Comparison of ENCODE assay signal across 8 mouse cellular contexts in genomic region chr11:24081016-24081686, GRCm38 (mm10). TPM values are rescaled to one million over a fixed set of nuclear protein-coding genes. Genes with fewer than 3 reads are reported as not detected.
DNase-seq lines count a peak whose midpoint lies in the region; ATAC-seq and TF ChIP-seq lines count a peak whose summit lies in the region.

No protein-coding gene starts in this region.

- no peaks in the 10 kb centered on the region for H3K27me3 ChIP-seq in intestine, postnatal 0 days (replicated peaks; ENCODE audit: control insufficient read depth, insufficient read depth, low read length)
- peaks cover under 1% of the 10 kb centered on the region; the same call in 1 of the 2 replicates for H3K27me3 ChIP-seq in liver, embryonic 12.5 days (replicated peaks)
- H3K27me3 ChIP-seq in stomach, embryonic 14.5 days (ENCODE audit: control insufficient read depth, insufficient read depth, low read length): no peaks in the 10 kb centered on the region

- H3K9ac ChIP-seq in intestine, postnatal 0 days (ENCODE audit: low read depth, low read length): peak overlapping the region; percentile 53
- H3K9ac ChIP-seq in liver, embryonic 12.5 days: peak overlapping the region; percentile 87
- H3K9ac ChIP-seq in stomach, embryonic 14.5 days (replicated peaks; ENCODE audit: low read depth, low read length): peak overlapping the region; percentile 63

- peak; percentile 67 for ATAC-seq in intestine, postnatal 0 days
- ATAC-seq in liver, embryonic 12.5 days: peak; percentile 47
- ATAC-seq in monocyte, adult 5-6 weeks (replicated peaks; ENCODE audit: insufficient number of reproducible peaks, low FRiP score, low TSS enrichment, poor library complexity, severe bottlenecking): peak; percentile 1; the same call in 1 of the 2 replicates
- peak; percentile 25; the same call in 1 of the 2 replicates for ATAC-seq in stomach, embryonic 14.5 days (ENCODE audit: insufficient number of reproducible peaks, insufficient read depth, low FRiP score, low read depth)

- DNase-seq in cerebellum, postnatal 25 days: peak; percentile 58 to 70
- no peak for DNase-seq in cerebellum, adult 8-10 months
- DNase-seq in c-Kit-positive CD71-positive TER-119-positive erythroid progenitor cells, embryonic 14.5 days (ENCODE audit: low spot score): peak; percentile 72
- DNase-seq in gastrocnemius, postnatal 25 days: peak; percentile 8

- H3K4me1 ChIP-seq in intestine, postnatal 0 days (replicated peaks; ENCODE audit: control insufficient read depth, insufficient read depth, low read length): no peaks in the 10 kb centered on the region
- H3K4me1 ChIP-seq in liver, embryonic 12.5 days: peaks cover 47% of the 10 kb centered on the region
- H3K4me1 ChIP-seq in stomach, embryonic 14.5 days (ENCODE audit: control insufficient read depth, insufficient read depth, low read length): peaks cover 22% of the 10 kb centered on the region

- peak overlapping the region; percentile 100 for H3K4me2 ChIP-seq in intestine, postnatal 0 days (replicated peaks; ENCODE audit: low read depth)
- peak overlapping the region; percentile 97 for H3K4me2 ChIP-seq in liver, embryonic 12.5 days
- peak overlapping the region; percentile 99 for H3K4me2 ChIP-seq in stomach, embryonic 14.5 days (replicated peaks; ENCODE audit: low read depth, low read length)

- under 1% methylated on average over 35 of the region's 35 CpGs for WGBS in intestine, postnatal 0 days
- WGBS in liver, embryonic 12.5 days (ENCODE audit: insufficient replicate concordance): under 1% methylated on average over 35 of the region's 35 CpGs
- WGBS in stomach, embryonic 14.5 days: under 1% methylated on average over 34 of the region's 35 CpGs

- no peaks in the 10 kb centered on the region for H3K9me3 ChIP-seq in intestine, postnatal 0 days (ENCODE audit: control insufficient read depth)
- H3K9me3 ChIP-seq in liver, embryonic 12.5 days (replicated peaks): no peaks in the 10 kb centered on the region
- no peaks in the 10 kb centered on the region for H3K9me3 ChIP-seq in stomach, embryonic 14.5 days (ENCODE audit: control insufficient read depth, low read depth, low read length)

- H3K4me3 ChIP-seq in intestine, postnatal 0 days (ENCODE audit: low read depth, low read length): peak overlapping the region; percentile 76
- peak overlapping the region; percentile 76 for H3K4me3 ChIP-seq in liver, embryonic 12.5 days
- H3K4me3 ChIP-seq in stomach, embryonic 14.5 days (ENCODE audit: low read depth, low read length): peak overlapping the region; percentile 49

- H3K27ac ChIP-seq in intestine, postnatal 0 days (ENCODE audit: low read depth, low read length): peak overlapping the region; percentile 65
- H3K27ac ChIP-seq in liver, embryonic 12.5 days: peak overlapping the region; percentile 90
- peak overlapping the region; percentile 96 for H3K27ac ChIP-seq in stomach, embryonic 14.5 days (ENCODE audit: low read length)

- peak; percentile 71 for TF ChIP-seq CTCF in intestine, postnatal 0 days (IDR thresholded peaks at IDR 0.05; ENCODE audit: low read depth)

- no peaks in the 10 kb centered on the region for H3K36me3 ChIP-seq in intestine, postnatal 0 days (ENCODE audit: control insufficient read depth, insufficient read depth)
- H3K36me3 ChIP-seq in liver, embryonic 12.5 days: peaks cover 18% of the 10 kb centered on the region
- H3K36me3 ChIP-seq in stomach, embryonic 14.5 days (ENCODE audit: control insufficient read depth, insufficient read depth, low read length): peaks cover 10% of the 10 kb centered on the region

RNA-seq across cellular contexts. Expression of gene Bcl11a, which starts 3.3 kb away (rescaled TPM):
- total RNA-seq in gastrocnemius, postnatal 25 days (2021): under 1 TPM in 1 of 2 experiments, not detected in 1; 0.05 TPM
- polyA plus RNA-seq in intestine, postnatal 0 days (2015; fragmentation: Nextera tagmentation; extraction: Ambion mirVana): 5.9 and 6.5 TPM in 2 replicates
- 53.4 and 53.5 TPM in 2 replicates for polyA plus RNA-seq in liver, embryonic 12.5 days (2016; fragmentation: Nextera tagmentation; extraction: Ambion mirVana)
- total RNA-seq in monocyte, adult 5-6 weeks (2017): 12.1 to 16.9 TPM (median 13.9 TPM) in 3 replicates
- polyA plus RNA-seq in stomach, embryonic 14.5 days (2014; fragmentation: Nextera tagmentation; extraction: Ambion mirVana): 40.0 and 40.8 TPM in 2 replicates

RNA-seq across cellular contexts. Expression of gene A830031A19Rik, which starts 6.3 kb away (rescaled TPM):
- not detected for total RNA-seq in gastrocnemius, postnatal 25 days (2021)
- polyA plus RNA-seq in intestine, postnatal 0 days (2015; fragmentation: Nextera tagmentation; extraction: Ambion mirVana): not detected in 2 replicates
- polyA plus RNA-seq in liver, embryonic 12.5 days (2016; fragmentation: Nextera tagmentation; extraction: Ambion mirVana): not detected in 2 replicates
- not detected in 3 replicates for total RNA-seq in monocyte, adult 5-6 weeks (2017)
- not detected in 2 replicates for polyA plus RNA-seq in stomach, embryonic 14.5 days (2014; fragmentation: Nextera tagmentation; extraction: Ambion mirVana)

Comparison
In these comparisons a context has a peak if more than half of its experiments do, and no peak if none do; other contexts are left out.
1. ATAC-seq: peak in every context shown above with its lines; median percentile 67 in intestine, postnatal 0 days; 47 in liver, embryonic 12.5 days; 25 in stomach, embryonic 14.5 days; 1 in monocyte, adult 5-6 weeks.